Mouse (Mus musculus) ES-Bruce4 (cell line): ENCODE measurements around the gene Scfd2.

Source experiments
- CTCF ChIP-seq: IDR thresholded peaks from one replicate; pipeline ENCODE4 v1.8.1; 2011; ENCODE audit warnings: low read depth, low read length
- EP300 ChIP-seq: IDR thresholded peaks from 2 replicates; pipeline ENCODE4 v1.6.1; 2011; ENCODE audit warnings: low read depth, low read length; ENCODE audit not compliant: insufficient read depth
- POLR2A ChIP-seq: IDR thresholded peaks from one replicate; pipeline ENCODE4 v1.8.1; 2011; ENCODE audit warnings: low read length; ENCODE audit not compliant: insufficient read depth

- TF ChIP-seq POLR2A: no peak
- TF ChIP-seq CTCF: peak; percentile 28
- TF ChIP-seq EP300: no peak
These were observed 234.4 kb downstream of the Scfd2 start for GRCm38 (mm10) chr5:74297113-74297512.
